Mouse (Mus musculus) macrophage (primary cell): ENCODE data around the gene Dnajb11. TPM values are rescaled to one million over a fixed set of nuclear protein-coding genes. Genes with fewer than 3 reads are reported as not detected.

Experiments used
- H3K27ac ChIP-seq: fragments of 350-480 bp; formaldehyde crosslinking; 2 replicates; pipeline ENCODE4 v1.9.0; 2021
- H3K36me3 ChIP-seq: fragments of 350-480 bp; formaldehyde crosslinking; 2 replicates; pipeline ENCODE4 v1.9.0; 2021; ENCODE audit errors: inconsistent target
- H3K4me3 ChIP-seq: fragments of 350-480 bp; formaldehyde crosslinking; 2 replicates; pipeline ENCODE4 v1.9.0; 2021; ENCODE audit errors: inconsistent target
- H3K79me2 ChIP-seq: fragments of 350-480 bp; formaldehyde crosslinking; 2 replicates; pipeline ENCODE4 v1.9.0; 2021; ENCODE audit errors: inconsistent target
- WGBS: methylation state at CpG from one replicate; pipeline ENCODE4 v1.1.7; 2026; ENCODE audit warnings: inconsistent platforms; ENCODE audit not compliant: missing documents; 5-methylcytosine and 5-hydroxymethylcytosine counted together
- polyA plus RNA-seq: library from polyadenylated mRNA; stranded (reverse); fragments of 250-400 nt; gene quantifications from 3 replicates; pipeline ENCODE4 v1.2.4, GENCODE M21; 2018; ENCODE audit warnings: inconsistent platforms

Dnajb11 gene
- polyA plus RNA-seq, 1 experiment from 2014 or later: 172 TPM

DNA sequence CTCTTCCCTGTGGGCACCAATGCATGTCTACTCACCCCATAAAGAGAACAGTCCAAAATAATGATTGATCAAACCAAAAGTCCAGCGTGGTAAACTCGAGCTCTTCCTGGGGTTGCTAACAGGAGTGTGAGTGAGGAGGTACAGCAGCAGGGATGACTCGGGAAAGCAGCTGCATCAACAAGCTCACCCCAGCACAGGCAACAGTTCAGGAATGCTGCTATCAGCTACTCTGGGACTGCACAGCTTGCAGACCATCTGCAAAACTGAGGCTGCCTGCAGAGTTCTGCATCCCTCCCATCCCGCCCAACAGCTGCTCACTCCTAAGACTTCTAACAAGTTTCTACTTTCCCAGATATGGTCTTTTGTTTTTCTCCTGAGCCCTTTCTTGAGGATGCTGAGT lies 15.7 kb downstream of the Dnajb11 start:
- WGBS: 79% methylated on average over 4 of the region's 4 CpGs
- H3K4me3 ChIP-seq: no peak overlapping the region
- no peak overlapping the region for H3K27ac ChIP-seq
- H3K79me2 ChIP-seq: no peaks in the 10 kb centered on the region
- peaks cover 47% of the 10 kb centered on the region for H3K36me3 ChIP-seq

DNA sequence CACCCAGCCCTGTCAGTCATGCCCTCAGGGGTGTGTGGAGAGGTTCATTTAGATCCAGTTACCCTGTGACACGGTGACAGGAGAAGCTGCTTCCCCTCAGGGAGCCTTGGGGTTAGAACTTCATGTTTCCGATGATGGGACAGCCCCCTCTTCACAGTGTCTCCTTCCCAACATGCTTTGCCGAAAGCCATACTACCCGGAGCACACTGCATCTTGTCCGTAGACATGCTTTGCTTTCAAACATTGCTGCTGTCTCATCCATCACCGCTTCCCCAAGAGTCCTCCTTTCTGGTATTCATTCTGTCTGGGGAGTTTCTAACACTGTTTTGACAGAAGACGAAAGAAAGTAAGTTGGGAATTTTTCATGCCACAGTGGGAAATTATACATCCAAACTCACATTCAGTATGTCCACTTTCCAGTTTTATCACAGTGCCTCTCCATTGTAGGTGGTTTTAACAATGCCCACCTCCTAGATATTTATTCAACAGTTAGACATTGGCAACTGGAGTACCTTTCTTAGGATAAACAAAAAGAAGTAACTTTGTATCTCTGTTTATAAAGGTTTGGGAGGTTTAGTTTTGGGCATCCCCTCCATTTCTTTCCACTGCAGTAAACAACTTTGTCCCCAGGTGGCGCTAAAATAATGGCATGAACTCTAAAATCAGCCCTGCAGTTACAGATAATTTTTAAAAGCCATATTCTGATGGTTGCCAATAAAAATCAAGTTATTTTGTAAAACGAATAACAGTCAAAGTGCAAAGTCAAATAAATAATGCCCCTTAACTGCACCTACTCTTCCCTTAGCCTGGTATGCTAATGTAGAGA lies 18.8 kb downstream of the Dnajb11 start:
- no peak overlapping the region for H3K4me3 ChIP-seq
- H3K79me2 ChIP-seq: no peaks in the 10 kb centered on the region
- WGBS: 53% methylated on average over 9 of the region's 9 CpGs
- peaks cover 17% of the 10 kb centered on the region for H3K36me3 ChIP-seq
- H3K27ac ChIP-seq: no peak overlapping the region

DNA sequence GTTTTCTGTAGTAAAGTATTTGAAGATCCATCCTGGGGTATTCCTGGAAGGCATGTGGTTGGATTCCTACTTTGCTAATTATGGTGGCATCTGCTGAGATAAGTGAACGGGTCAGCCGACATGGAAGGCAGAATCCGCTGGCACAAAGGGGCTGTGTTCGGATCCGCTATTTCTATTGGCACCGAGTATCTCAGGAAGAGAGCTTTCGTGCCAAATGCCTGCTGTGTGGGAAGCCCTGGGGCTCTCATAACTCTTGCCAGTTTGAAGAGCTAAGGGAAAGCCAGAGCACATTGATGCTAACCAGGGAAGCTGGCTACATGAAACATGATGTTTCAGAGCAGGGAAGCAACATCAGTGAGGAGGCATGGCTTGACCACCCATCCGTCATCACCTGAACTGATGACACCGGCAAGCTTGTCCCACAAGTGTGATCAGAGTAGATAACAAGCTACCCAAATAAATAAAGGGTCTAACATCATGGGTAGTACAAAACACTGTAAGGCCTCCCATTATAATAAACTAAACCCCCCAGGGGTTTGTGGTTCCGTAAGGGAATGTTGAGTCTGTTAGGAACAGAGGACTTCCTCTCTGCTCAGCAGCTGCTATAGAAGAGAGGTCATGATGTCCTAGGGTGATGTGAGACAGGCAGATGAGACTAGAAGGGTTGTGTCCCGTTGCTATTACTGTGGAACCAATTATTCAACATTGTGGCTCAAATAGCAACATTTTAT lies 20.2 kb downstream of the Dnajb11 start:
- peaks cover 3% of the 10 kb centered on the region for H3K36me3 ChIP-seq
- no peak overlapping the region for H3K4me3 ChIP-seq
- WGBS: 89% methylated on average over 11 of the region's 11 CpGs
- H3K27ac ChIP-seq: no peak overlapping the region
- H3K79me2 ChIP-seq: no peaks in the 10 kb centered on the region

DNA sequence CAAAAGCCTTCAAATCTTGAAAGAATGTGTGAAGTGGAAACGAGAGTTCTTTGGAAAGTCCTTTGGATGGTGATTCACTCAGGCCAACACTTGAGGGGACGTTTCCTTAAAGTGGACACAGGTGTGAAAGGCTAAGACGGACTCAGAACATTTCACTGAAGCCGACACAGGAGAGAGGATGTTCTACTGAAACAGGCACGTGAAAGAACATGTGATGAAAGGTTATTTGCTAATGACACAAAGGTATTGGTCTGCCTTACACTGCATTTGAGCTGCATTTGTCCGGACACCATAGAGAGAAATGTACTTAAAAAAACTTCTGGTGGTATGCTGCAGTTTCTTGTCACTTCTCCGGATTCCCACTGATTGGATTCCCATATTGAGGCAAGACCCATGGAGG lies 21.1 kb downstream of the Dnajb11 start:
- Histone ChIP-seq H3K27ac (no peak overlapping the region), H3K79me2 (no peaks in the 10 kb centered on the region), H3K36me3 (no peaks in the 10 kb centered on the region), H3K4me3 (no peak overlapping the region)
- 86% methylated on average over 7 of the region's 7 CpGs for WGBS

DNA sequence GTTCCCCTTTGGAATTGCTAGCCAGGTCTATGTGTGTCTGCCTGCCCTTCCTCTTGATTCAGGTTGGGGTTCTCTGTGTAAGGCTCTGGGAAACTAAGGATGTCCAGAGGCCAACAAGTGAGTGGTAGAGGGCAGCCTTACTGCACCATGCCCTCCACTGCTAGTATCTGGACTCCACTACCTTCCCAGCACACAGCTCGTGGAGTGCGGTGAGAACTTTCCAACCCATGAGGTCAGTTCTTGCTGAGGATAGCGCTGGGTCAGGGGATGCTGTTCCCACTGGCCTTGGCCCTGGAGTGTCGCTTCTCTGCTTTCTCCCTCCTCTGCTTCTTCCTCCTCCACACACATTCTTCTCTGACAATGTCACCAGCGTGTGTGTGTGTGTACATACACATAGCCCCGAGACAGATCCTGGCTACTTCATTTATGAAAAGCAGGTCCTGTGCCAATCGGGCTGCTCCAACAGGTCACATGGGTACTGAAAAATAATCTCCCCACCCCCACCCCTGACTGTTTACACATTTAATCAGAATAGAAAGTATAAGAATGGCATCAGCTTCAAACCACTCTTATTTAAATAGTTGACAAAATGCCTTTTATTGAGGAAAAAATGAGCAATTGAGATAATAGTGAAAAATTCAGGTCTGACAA lies 22.4 kb downstream of the Dnajb11 start:
- H3K4me3 ChIP-seq: no peak overlapping the region
- H3K27ac ChIP-seq: no peak overlapping the region
- H3K79me2 ChIP-seq: no peaks in the 10 kb centered on the region
- WGBS: 89% methylated on average over 6 of the region's 7 CpGs
- H3K36me3 ChIP-seq: no peaks in the 10 kb centered on the region

DNA sequence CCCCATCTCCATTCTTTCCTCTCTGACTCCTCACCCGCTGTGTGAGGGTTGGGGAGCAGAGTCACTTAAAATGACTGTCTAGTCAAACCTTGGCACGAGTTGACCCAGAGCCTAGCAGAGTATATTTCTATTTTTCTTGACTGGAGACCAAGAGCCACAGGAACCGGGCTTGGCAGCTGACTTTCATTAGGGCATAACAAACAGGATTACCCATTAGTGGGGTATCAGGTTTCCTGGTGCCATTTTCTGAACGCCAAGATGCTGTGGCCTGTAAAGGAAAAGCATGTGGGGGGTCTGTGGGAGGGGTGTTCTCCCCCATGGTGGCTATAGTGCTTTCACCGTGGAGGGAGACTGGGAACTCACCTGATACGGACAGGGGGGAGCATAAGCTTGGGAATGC lies 23.3 kb downstream of the Dnajb11 start:
- H3K79me2 ChIP-seq: no peaks in the 10 kb centered on the region
- WGBS: 64% methylated on average over 6 of the region's 6 CpGs
- no peak overlapping the region for H3K27ac ChIP-seq
- H3K36me3 ChIP-seq: no peaks in the 10 kb centered on the region
- no peak overlapping the region for H3K4me3 ChIP-seq

DNA sequence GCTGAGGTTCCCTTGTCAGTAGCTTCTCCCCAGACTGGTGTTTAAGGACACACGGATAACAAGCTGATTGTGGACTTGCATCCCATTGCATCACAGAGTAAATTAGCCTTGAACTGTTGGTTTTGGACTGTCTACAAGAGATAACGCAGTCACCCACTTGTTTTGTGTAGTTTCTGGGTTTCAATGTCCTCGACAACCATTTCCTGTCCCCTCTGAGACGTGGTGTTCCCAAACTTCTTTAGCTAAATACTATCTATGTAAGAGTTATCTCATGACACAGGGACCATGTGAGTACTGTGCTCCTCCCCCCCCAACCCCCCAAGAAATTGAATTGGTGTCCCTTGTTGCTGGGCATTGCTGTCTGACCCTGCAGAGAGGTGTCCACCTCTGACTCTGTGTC lies 23.8 kb downstream of the Dnajb11 start:
- WGBS: 45% methylated on average over 4 of the region's 4 CpGs
- no peaks in the 10 kb centered on the region for H3K36me3 ChIP-seq
- H3K79me2 ChIP-seq: no peaks in the 10 kb centered on the region
- no peak overlapping the region for H3K27ac ChIP-seq
- H3K4me3 ChIP-seq: no peak overlapping the region

DNA sequence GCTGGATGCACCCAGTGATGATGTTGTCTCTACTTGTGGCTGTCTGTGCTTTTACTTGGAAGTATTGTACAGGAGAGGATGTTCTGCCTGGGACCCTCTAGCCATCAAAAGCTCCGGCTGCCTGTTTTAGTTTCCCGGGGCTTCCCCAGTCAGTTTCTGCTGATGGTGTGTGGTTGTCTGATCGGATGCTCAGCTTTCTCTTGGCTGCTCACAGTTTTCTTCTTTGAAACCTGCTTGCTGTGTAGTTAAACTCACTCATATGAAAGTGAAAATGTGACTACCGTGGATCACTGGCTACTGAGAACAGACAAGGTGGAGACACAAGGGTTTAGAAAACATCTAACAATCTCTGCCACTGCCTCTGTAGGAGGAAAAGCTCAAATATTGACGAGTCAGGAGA lies 25.8 kb downstream of the Dnajb11 start:
- no peak overlapping the region for H3K4me3 ChIP-seq
- H3K79me2 ChIP-seq: no peaks in the 10 kb centered on the region
- WGBS: 63% methylated on average over 5 of the region's 5 CpGs
- no peaks in the 10 kb centered on the region for H3K36me3 ChIP-seq
- H3K27ac ChIP-seq: no peak overlapping the region

DNA sequence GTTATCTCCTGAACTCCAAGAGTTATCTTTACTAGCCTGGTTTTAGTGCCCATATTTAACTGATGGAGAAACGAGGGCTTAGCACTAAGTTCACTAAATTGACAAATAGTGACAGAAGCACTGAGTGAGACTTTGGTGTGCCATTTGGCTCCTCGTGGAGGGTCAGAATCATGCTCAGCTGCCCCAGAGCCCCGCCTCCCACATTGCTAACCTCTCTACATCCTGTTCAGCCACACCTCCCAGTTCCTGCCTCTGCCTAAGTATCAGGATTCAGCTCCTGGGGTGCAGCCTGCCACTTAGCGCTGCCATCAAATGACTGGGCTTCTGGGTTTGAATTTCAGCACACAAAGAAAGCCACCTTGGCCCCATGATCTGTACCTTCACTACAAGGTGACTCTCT lies 27.7 kb downstream of the Dnajb11 start:
- WGBS: 39% methylated on average over 4 of the region's 4 CpGs
- H3K27ac ChIP-seq: no peak overlapping the region
- no peaks in the 10 kb centered on the region for H3K79me2 ChIP-seq
- no peaks in the 10 kb centered on the region for H3K36me3 ChIP-seq
- no peak overlapping the region for H3K4me3 ChIP-seq

DNA sequence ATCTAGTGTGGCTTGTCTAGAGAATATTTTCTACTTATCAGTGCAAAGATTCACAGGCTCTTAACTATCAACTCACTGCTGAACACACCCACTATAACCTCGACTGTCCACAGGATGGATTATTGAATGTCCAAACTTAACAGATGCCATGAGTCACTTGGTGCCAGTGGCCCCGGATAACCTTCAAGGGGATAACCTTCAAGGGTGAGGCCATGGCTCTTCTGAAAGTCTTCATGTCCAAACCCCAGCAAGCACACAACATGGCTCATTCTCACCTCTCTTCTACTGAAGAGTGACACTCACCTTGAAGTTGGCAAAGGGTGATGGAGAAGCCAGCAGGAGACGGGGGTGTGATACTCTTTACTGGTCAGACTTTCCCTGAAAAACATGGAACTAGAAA lies 29.1 kb downstream of the Dnajb11 start:
- H3K36me3 ChIP-seq: no peaks in the 10 kb centered on the region
- H3K79me2 ChIP-seq: no peaks in the 10 kb centered on the region
- H3K4me3 ChIP-seq: no peak overlapping the region
- no peak overlapping the region for H3K27ac ChIP-seq
- WGBS: 84% methylated on average over 3 of the region's 3 CpGs

DNA sequence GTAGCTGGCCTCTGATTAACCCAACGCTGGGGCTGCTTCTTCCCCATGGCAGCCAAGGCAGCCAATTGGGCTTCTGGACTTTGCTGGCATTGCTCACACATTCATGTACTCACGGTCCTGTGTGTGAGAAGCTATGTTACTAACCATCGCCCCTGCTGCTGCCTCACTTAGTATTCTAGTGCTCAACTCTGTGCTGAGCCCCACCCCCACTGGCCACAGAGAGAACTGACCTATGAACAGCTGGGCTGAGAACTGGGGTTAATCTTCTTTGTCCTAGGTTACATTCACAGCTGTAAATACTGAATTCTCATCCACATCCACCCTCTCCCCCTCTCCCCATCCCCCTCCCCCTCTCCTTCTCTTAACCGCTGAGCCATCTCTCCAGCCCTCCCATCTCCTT lies 31.2 kb downstream of the Dnajb11 start:
- no peak overlapping the region for H3K27ac ChIP-seq
- H3K4me3 ChIP-seq: no peak overlapping the region
- 93% methylated on average over 4 of the region's 4 CpGs for WGBS
- H3K36me3 ChIP-seq: no peaks in the 10 kb centered on the region
- H3K79me2 ChIP-seq: no peaks in the 10 kb centered on the region

DNA sequence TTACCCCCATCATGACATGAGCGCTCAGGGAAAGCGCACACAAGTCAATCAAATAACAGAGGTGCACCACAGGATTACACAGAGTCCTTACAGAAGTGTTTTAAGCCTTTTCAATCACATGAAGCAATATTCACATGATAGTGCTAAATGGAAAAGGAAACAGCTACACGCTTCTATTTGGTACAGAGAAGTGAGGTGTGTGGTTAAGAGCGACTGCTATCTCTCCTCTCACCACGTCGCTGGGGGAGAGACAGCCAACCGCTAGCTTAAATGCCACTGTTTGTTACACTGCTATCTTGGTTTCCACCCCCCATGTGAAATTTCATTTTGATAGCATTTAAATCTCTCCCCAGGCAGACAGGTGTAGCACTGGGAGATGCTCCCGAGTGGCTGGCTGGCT lies 32.1 kb downstream of the Dnajb11 start:
- H3K36me3 ChIP-seq: no peaks in the 10 kb centered on the region
- no peaks in the 10 kb centered on the region for H3K79me2 ChIP-seq
- 31% methylated on average over 8 of the region's 8 CpGs for WGBS
- no peak overlapping the region for H3K27ac ChIP-seq
- H3K4me3 ChIP-seq: no peak overlapping the region

DNA sequence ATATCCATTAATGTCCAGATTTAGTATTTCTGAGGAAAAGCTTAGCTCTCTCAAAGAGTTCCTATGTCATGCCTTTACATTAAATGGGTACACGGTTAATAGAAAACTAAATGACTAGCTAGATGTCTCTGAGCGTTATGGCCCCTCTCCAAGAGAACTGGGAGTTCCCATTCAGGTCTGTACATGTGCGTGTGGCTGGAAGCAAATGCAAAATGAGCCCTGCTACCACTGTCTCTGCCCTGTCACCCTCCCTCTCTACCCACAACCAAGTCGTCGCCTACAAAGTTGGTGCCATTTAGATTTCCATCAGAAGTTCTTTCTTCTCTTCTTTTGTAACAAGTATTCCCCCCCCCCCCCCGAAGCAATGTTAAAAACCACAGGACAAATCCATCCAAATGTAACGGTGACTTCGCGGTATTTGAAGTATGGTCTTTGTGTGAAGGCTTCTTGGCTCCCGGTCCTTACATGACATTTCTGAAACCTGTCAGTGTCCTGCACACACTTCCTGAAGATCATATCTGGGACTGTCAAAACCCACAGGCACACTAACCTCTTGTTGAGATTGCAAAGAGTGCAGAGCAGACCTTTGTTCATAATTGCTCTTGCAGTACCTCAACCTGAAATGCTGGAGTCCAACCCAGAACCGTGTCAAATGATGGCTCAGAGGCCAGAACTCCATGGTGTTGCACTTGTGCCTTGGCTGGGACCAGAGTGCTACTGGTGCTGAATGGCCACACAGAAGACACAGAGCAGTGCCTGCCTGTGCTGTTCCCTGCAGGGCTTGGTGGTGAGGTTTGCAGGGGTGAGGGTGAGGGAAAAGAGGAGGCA lies 33.3 kb downstream of the Dnajb11 start, which contains the start of gene Ahsg:
Ahsg (plus strand) TSS at position 595 of the 828 bp plus-strand sequence.
- no peak within 1 kb of the TSS for H3K4me3 ChIP-seq
- H3K36me3 ChIP-seq: no peaks in the 10 kb centered on the region
- no peak within 1 kb of the TSS for H3K27ac ChIP-seq
- 6% methylated on average over 9 of the region's 11 CpGs for WGBS
- no peaks in the 10 kb centered on the region for H3K79me2 ChIP-seq

DNA sequence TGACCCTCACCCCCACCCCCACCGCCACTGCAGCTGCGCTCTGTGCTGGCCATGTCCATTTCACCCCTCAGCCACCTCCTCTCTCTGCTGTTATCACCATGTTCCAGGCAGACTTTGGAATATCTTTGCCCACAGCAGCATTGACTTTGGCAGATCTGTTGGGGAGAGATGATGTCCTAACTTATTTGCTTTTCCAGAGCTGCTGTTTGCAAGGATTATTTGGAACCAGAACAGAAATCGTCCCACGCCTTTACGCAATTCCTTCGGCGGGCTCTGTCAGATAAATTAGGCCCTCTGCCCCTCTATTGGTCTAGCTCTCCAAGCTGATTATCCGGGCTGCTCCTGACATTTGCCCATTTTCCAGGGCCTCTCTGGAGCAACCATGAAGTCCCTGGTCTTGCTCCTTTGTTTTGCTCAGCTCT lies 34.1 kb downstream of the Dnajb11 start:
- 95% methylated on average over 8 of the region's 8 CpGs for WGBS

More for the DNA sequence above, 34.1 kb downstream of the Dnajb11 start:
- H3K79me2 ChIP-seq: no peaks in the 10 kb centered on the region
- H3K27ac ChIP-seq: no peak overlapping the region
- H3K4me3 ChIP-seq: no peak overlapping the region
- H3K36me3 ChIP-seq: no peaks in the 10 kb centered on the region
